Mouse (Mus musculus): ENCODE results near the gene Mrpl48. TPM values are rescaled to one million over a fixed set of nuclear protein-coding genes. Genes with fewer than 3 reads are reported as not detected.

Gene Mrpl48
- polyA plus RNA-seq, 1 experiment: 30.7 TPM

- Histone ChIP-seq H3K79me2 (ENCODE audit: control insufficient read depth, insufficient read depth) (no peaks in the 10 kb centered on the region), H3K4me3 (ENCODE audit: insufficient read depth, poor library complexity, severe bottlenecking) (no peak overlapping the region), H3ac (ENCODE audit: control insufficient read depth, insufficient read length, low read depth) (no peak overlapping the region), H3K79me3 (ENCODE audit: low read depth) (no peaks in the 10 kb centered on the region), H3K27me3 (ENCODE audit: control insufficient read depth, insufficient read depth, insufficient read length) (no peaks in the 10 kb centered on the region), H3K36me3 (ENCODE audit: control insufficient read depth, insufficient read depth) (no peaks in the 10 kb centered on the region)
- TF ChIP-seq USF1 (IDR thresholded peaks at IDR 0.05; ENCODE audit: low read depth) (peak; percentile 36), MYOD1 (IDR thresholded peaks at IDR 0.05; ENCODE audit: control insufficient read depth, insufficient read length, low read depth) (no peak), CTCF (IDR thresholded peaks at IDR 0.05; ENCODE audit: control insufficient read depth, insufficient read depth, insufficient read length) (peak; percentile 49)
These were observed 87.3 kb downstream of the Mrpl48 start for GRCm38 (mm10) chr7:100520663-100521285.

GRCm38 (mm10) chr7:100520204-100520603 lies 87.9 kb downstream of the Mrpl48 start:
- H3ac ChIP-seq (ENCODE audit: control insufficient read depth, insufficient read length, low read depth): no peak overlapping the region
- H3K79me2 ChIP-seq (ENCODE audit: control insufficient read depth, insufficient read depth): no peaks in the 10 kb centered on the region
- H3K27me3 ChIP-seq (ENCODE audit: control insufficient read depth, insufficient read depth, insufficient read length): no peaks in the 10 kb centered on the region
- TF ChIP-seq MYOG (IDR thresholded peaks at IDR 0.05; ENCODE audit: control insufficient read depth, extremely low read depth, insufficient read length) (no peak), MYOD1 (IDR thresholded peaks at IDR 0.05; ENCODE audit: control insufficient read depth, insufficient read length, low read depth) (no peak), USF1 (IDR thresholded peaks at IDR 0.05; ENCODE audit: low read depth) (no peak), MAX (IDR thresholded peaks at IDR 0.05) (no peak), FOSL1 (IDR thresholded peaks at IDR 0.05; ENCODE audit: insufficient read depth, low read length, poor library complexity, severe bottlenecking) (no peak), CTCF (IDR thresholded peaks at IDR 0.05; ENCODE audit: control insufficient read depth, insufficient read depth, insufficient read length) (no peak), CEBPB (IDR thresholded peaks at IDR 0.05; ENCODE audit: low read depth) (no peak)
- no peak overlapping the region for H3K4me3 ChIP-seq (ENCODE audit: insufficient read depth, poor library complexity, severe bottlenecking)
- no peaks in the 10 kb centered on the region for H3K36me3 ChIP-seq (ENCODE audit: control insufficient read depth, insufficient read depth)
- H3K79me3 ChIP-seq (ENCODE audit: low read depth): no peaks in the 10 kb centered on the region

GRCm38 (mm10) chr7:100514573-100514972 lies 93.5 kb downstream of the Mrpl48 start, which contains the start of gene Dnajb13:
TSS of gene Dnajb13 (minus strand) at chr7:100514960.
- Histone ChIP-seq H3K79me3 (ENCODE audit: low read depth) (no peaks in the 10 kb centered on the region), H3ac (ENCODE audit: control insufficient read depth, insufficient read length, low read depth) (no peak within 1 kb of the TSS), H3K27me3 (ENCODE audit: control insufficient read depth, insufficient read depth, insufficient read length) (no peaks in the 10 kb centered on the region), H3K79me2 (ENCODE audit: control insufficient read depth, insufficient read depth) (no peaks in the 10 kb centered on the region), H3K36me3 (ENCODE audit: control insufficient read depth, insufficient read depth) (no peaks in the 10 kb centered on the region), H3K4me3 (ENCODE audit: insufficient read depth, poor library complexity, severe bottlenecking) (no peak within 1 kb of the TSS)
- TF ChIP-seq CEBPB (IDR thresholded peaks at IDR 0.05; ENCODE audit: low read depth): no peak
- no peak for TF ChIP-seq FOSL1 (IDR thresholded peaks at IDR 0.05; ENCODE audit: insufficient read depth, low read length, poor library complexity, severe bottlenecking)
- TF ChIP-seq MYOG (IDR thresholded peaks at IDR 0.05; ENCODE audit: control insufficient read depth, extremely low read depth, insufficient read length): no peak
- TF ChIP-seq USF1 (IDR thresholded peaks at IDR 0.05; ENCODE audit: low read depth): no peak
- no peak for TF ChIP-seq MAX (IDR thresholded peaks at IDR 0.05)
- no peak for TF ChIP-seq MYOD1 (IDR thresholded peaks at IDR 0.05; ENCODE audit: control insufficient read depth, insufficient read length, low read depth)
- TF ChIP-seq CTCF (IDR thresholded peaks at IDR 0.05; ENCODE audit: control insufficient read depth, insufficient read depth, insufficient read length): no peak

GRCm38 (mm10) chr7:100511602-100512001 lies 96.5 kb downstream of the Mrpl48 start:
- Histone ChIP-seq H3ac (ENCODE audit: control insufficient read depth, insufficient read length, low read depth) (no peak overlapping the region), H3K4me3 (ENCODE audit: insufficient read depth, poor library complexity, severe bottlenecking) (no peak overlapping the region), H3K79me2 (ENCODE audit: control insufficient read depth, insufficient read depth) (no peaks in the 10 kb centered on the region), H3K79me3 (ENCODE audit: low read depth) (no peaks in the 10 kb centered on the region), H3K36me3 (ENCODE audit: control insufficient read depth, insufficient read depth) (no peaks in the 10 kb centered on the region), H3K27me3 (ENCODE audit: control insufficient read depth, insufficient read depth, insufficient read length) (no peaks in the 10 kb centered on the region)
- no peak for TF ChIP-seq CTCF (IDR thresholded peaks at IDR 0.05; ENCODE audit: control insufficient read depth, insufficient read depth, insufficient read length)
- no peak for TF ChIP-seq CEBPB (IDR thresholded peaks at IDR 0.05; ENCODE audit: low read depth)
- no peak for TF ChIP-seq MYOG (IDR thresholded peaks at IDR 0.05; ENCODE audit: control insufficient read depth, extremely low read depth, insufficient read length)
- TF ChIP-seq USF1 (IDR thresholded peaks at IDR 0.05; ENCODE audit: low read depth): no peak
- TF ChIP-seq MAX (IDR thresholded peaks at IDR 0.05): no peak
- TF ChIP-seq FOSL1 (IDR thresholded peaks at IDR 0.05; ENCODE audit: insufficient read depth, low read length, poor library complexity, severe bottlenecking): no peak
- TF ChIP-seq MYOD1 (IDR thresholded peaks at IDR 0.05; ENCODE audit: control insufficient read depth, insufficient read length, low read depth): no peak

GRCm38 (mm10) chr7:100508670-100509069 lies 99.4 kb downstream of the Mrpl48 start:
- TF ChIP-seq USF1 (IDR thresholded peaks at IDR 0.05; ENCODE audit: low read depth): no peak
- TF ChIP-seq MYOG (IDR thresholded peaks at IDR 0.05; ENCODE audit: control insufficient read depth, extremely low read depth, insufficient read length): no peak
- TF ChIP-seq MAX (IDR thresholded peaks at IDR 0.05): no peak
- no peak for TF ChIP-seq CTCF (IDR thresholded peaks at IDR 0.05; ENCODE audit: control insufficient read depth, insufficient read depth, insufficient read length)
- no peak for TF ChIP-seq MYOD1 (IDR thresholded peaks at IDR 0.05; ENCODE audit: control insufficient read depth, insufficient read length, low read depth)
- TF ChIP-seq CEBPB (IDR thresholded peaks at IDR 0.05; ENCODE audit: low read depth): no peak
- TF ChIP-seq FOSL1 (IDR thresholded peaks at IDR 0.05; ENCODE audit: insufficient read depth, low read length, poor library complexity, severe bottlenecking): no peak
- Histone ChIP-seq H3K36me3 (ENCODE audit: control insufficient read depth, insufficient read depth) (no peaks in the 10 kb centered on the region), H3K79me3 (ENCODE audit: low read depth) (no peaks in the 10 kb centered on the region), H3K27me3 (ENCODE audit: control insufficient read depth, insufficient read depth, insufficient read length) (peaks cover 6% of the 10 kb centered on the region), H3K79me2 (ENCODE audit: control insufficient read depth, insufficient read depth) (no peaks in the 10 kb centered on the region), H3K4me3 (ENCODE audit: insufficient read depth, poor library complexity, severe bottlenecking) (no peak overlapping the region), H3ac (ENCODE audit: control insufficient read depth, insufficient read length, low read depth) (no peak overlapping the region)

- H3ac ChIP-seq (ENCODE audit: control insufficient read depth, insufficient read length, low read depth): no peak overlapping the region
- no peaks in the 10 kb centered on the region for H3K79me2 ChIP-seq (ENCODE audit: control insufficient read depth, insufficient read depth)
- TF ChIP-seq CEBPB (IDR thresholded peaks at IDR 0.05; ENCODE audit: low read depth) (no peak), USF1 (IDR thresholded peaks at IDR 0.05; ENCODE audit: low read depth) (no peak), CTCF (IDR thresholded peaks at IDR 0.05; ENCODE audit: control insufficient read depth, insufficient read depth, insufficient read length) (no peak), MYOD1 (IDR thresholded peaks at IDR 0.05; ENCODE audit: control insufficient read depth, insufficient read length, low read depth) (no peak), MAX (IDR thresholded peaks at IDR 0.05) (no peak), MYOG (IDR thresholded peaks at IDR 0.05; ENCODE audit: control insufficient read depth, extremely low read depth, insufficient read length) (no peak), FOSL1 (IDR thresholded peaks at IDR 0.05; ENCODE audit: insufficient read depth, low read length, poor library complexity, severe bottlenecking) (no peak)
- H3K27me3 ChIP-seq (ENCODE audit: control insufficient read depth, insufficient read depth, insufficient read length): peaks cover 6% of the 10 kb centered on the region
- no peaks in the 10 kb centered on the region for H3K36me3 ChIP-seq (ENCODE audit: control insufficient read depth, insufficient read depth)
- no peak overlapping the region for H3K4me3 ChIP-seq (ENCODE audit: insufficient read depth, poor library complexity, severe bottlenecking)
- no peaks in the 10 kb centered on the region for H3K79me3 ChIP-seq (ENCODE audit: low read depth)
These were observed 101.6 kb downstream of the Mrpl48 start for GRCm38 (mm10) chr7:100506494-100506893.

All from C2C12 (cell line).